Mouse (Mus musculus) megakaryocyte-erythroid progenitor cell, adult 5-6 weeks (primary cell): ENCODE results near the gene Emg1. TPM values are rescaled to one million over a fixed set of nuclear protein-coding genes. Genes with fewer than 3 reads are reported as not detected.
A peak's percentile ranks its signal among the peaks of the same experiment; 100 is the strongest.

ENCODE experiments used
- ATAC-seq: replicated peaks from 2 replicates; pipeline ENCODE4 v1.8.0; 2016; ENCODE audit warnings: mild to moderate bottlenecking, inconsistent platforms; ENCODE audit not compliant: severe bottlenecking, poor library complexity, low FRiP score, low TSS enrichment
- total RNA-seq, 2 experiments: library from RNA; stranded (forward) in 1 of 2; stranded (reverse) in 1 of 2; fragments of 200-1000, 215-1000 nt in 1 of 2; fragments of >200 nt in 1 of 2; fragmentation: Nextera tagmentation in 1 of 2; gene quantifications; 2 replicates each; pipeline ENCODE4 v1.2.3; 2014 to 2017

Gene Emg1
- total RNA-seq, 2 experiments from 2014 or later, result 387 to 422 TPM

DNA sequence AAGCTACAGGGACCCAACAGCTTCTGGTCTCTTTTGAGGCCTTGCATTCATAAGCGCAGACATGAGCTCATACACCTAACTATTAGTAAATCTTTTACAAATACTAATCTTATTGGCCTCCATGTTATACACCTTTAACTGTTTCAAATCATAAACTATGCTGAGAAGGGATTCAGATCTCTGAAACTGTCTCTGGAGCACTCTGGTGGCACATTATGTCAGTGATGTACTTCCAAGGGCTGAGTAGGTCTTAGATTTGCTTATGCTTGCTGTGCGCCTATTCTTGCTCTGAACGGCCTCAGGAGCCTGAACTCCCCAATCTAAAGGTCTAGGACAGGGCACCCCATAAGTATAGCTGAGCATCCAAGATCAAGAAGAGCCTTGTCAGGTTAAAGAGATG is 29.9 kb upstream of the Emg1 start:
- ATAC-seq, result no peak

GRCm38 (mm10) chr6:124740888-124741761 is 29.1 kb upstream of the Emg1 start, which contains the start of gene Grcc10:
Gene Grcc10, minus strand, starts transcription at chr6:124741374.
- ATAC-seq, result peak; percentile 79

- peak; percentile 8 for ATAC-seq
These were observed 28.4 kb upstream of the Emg1 start for GRCm38 (mm10) chr6:124740211-124740887.

DNA sequence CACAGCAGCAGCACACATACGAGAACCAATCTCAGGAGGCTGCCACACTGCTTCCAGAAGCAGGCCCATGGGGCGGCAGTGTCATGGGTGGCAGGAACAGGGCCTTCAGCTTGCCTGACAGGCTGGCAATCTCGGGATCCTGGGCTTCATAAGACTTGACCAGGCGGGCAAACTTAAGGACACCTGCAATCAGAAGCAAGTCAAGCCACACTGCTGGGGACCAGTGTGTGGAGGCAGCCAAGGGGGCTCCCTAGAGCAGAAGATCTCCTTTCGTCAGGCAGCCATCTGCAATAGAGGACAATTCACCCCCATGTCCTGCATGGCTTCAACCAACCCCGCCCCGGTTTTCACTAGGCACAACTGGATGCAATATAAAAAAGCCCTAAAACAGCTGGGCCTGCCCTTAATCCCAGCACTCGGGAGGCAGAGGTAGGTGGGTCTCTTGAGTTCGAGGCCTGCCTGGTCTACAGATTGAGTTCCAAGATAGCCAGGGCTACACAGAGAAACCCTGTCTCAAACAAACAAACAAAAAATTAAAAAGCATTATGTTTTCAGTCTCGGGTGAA is 27.3 kb upstream of the Emg1 start:
- no peak for ATAC-seq

DNA sequence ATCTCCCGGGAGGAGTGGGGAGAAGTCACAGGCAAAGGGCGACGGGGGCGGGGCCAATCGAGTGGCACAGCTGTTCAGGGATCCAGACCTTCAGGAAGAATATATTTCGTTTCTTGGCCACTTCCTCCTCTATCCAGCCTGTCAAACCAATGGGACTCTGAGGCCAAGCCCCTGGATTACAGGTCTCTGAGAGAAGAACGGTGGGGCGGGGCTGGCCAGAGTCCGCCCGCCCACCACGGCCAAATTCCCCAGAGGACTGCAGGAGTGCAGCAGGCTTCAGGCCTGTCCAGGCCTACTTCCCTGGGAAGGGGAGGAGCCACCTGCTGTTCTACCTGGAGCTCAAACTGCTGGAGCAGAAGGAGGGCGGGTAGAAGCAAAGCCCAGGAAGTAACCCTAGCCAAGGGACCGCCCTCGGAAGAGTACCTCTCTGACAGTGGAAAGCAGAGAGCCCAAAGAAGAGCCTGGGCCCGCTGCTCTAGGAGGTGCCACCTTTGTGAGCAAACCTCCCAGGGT is 26.6 kb upstream of the Emg1 start, which contains the start of gene Ptpn6:
Gene Ptpn6 (minus strand): TSS at position 204 of the 513 bp plus-strand sequence.
- no peak for ATAC-seq

GRCm38 (mm10) chr6:124737040-124737439 is 25.1 kb upstream of the Emg1 start:
- ATAC-seq, result no peak

GRCm38 (mm10) chr6:124734417-124734816 is 22.4 kb upstream of the Emg1 start:
- no peak for ATAC-seq

DNA sequence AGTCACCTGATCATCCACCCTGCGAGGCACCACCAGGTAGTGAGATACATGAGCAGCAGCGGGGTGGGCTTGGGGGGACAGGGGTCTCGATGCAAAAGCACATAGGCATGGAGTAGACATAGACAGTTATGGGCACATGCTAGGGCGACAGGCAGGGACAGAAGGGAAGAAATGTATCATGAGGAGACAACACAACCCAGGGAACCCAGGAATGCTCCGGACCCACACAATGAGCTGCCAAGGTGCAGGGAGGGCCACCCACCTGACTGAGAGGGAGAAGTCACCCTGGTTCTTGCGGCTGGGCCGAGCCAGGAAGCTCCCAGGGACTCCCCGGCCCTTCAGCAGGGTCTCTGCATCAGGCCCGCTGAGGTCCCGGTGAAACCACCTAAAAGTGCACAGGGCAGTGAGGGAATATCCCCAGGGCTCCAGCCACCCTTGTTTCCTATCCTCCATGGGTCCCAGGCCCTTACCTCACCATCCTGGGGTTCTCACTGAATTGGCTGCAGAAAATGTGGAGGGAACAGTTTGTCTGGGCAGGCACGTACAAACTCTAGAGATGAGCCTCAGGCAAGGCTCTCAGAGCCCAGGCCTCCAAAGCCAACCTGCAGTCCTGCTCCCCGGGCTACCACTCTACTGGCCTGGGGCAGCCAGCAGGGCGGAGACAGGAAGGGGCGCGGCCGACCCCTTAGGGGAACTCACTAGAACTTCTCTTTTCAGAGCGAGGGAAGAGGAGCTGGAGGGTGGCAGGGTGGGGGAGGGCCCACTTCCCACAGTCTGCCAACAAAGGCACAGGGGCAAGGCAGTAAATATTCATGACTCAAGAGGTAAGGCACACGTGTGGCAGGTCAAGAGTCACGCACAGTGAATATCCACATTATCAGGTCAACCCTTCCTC is 20.7 kb upstream of the Emg1 start:
- peak; percentile 83 for ATAC-seq

- ATAC-seq, result no peak
These were observed 19.1 kb upstream of the Emg1 start for GRCm38 (mm10) chr6:124731038-124731437.

DNA sequence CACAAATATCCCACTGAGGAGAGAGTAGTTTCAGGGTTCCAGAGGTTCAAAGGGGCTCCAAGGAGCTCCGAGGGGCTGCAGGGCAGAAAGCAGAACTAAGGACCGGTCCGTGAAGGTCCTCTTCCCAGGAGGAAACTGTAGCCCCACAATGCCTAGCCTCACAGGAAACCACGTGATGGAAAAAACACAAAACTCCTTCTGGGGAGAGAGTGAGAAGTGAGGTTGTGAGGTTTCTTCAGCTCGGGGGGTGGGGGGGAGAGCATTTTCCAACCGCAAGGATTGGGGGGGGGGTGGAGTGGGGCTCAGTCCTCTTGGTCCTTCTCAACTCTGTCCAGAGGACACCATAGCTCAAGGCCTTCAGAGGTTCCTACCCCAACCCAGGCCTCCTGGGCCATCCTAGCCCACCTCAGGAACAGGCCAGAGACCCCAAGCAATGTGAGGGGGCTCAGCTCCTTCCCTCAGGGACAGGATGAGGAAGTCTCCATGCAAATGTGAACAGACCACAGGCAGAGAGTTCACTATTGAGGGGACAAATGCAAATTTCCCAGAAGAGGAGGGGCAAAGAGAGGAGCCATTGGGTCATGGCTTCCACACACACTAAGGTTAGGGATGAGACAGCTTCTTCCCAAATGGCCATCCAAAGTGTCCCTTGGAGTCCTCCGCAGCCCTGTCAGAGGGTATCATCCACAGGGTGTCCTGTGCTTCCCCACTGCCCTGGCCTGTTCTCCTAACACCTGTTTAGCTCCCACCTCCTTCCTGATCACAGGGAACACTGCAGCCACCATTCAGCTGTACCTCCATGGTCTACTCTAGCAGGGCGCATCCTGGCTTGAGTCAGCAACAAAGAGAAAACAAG is 18.1 kb upstream of the Emg1 start:
- ATAC-seq, result no peak

GRCm38 (mm10) chr6:124728621-124729020 is 16.6 kb upstream of the Emg1 start:
- ATAC-seq, result no peak

DNA sequence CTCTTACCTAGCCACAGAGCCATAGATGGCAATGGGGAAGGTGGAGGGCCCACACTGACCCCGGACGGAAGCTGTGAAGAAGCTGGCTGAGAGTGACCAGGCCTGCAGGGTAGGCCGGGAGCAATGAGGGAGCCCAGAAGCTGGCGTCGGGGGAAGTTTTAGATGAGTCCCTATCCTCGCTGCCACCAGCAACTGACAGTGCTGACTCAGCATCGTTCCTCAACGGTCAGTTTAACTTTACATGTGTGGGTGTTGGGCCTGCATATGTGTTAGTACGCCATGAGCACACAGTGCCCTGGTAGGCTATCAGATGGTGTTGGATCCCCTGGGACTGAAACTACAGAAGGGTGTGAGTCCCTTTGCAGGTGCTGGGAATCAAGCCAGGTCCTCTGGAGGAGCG is 12.5 kb upstream of the Emg1 start:
- peak; percentile 9 for ATAC-seq

DNA sequence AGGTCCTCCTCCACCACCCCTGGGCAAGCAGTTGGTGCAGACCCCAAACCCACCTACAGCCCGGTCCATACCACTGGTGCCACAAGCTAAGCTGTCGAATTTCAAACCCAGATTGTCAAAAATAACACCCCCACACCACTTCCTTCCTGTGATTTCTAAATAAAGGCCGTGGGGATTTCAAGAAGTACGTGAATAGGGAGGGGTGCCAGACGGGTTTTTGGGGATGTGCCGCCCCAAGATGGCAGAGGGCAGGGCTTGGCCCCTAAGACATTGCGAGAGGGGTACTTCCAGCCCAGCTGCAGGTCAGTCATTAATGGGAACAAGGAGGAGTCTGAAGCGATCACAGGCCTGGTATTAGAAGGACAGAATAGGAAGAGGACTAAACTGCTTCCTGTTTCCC is 11.6 kb upstream of the Emg1 start:
- no peak for ATAC-seq

DNA sequence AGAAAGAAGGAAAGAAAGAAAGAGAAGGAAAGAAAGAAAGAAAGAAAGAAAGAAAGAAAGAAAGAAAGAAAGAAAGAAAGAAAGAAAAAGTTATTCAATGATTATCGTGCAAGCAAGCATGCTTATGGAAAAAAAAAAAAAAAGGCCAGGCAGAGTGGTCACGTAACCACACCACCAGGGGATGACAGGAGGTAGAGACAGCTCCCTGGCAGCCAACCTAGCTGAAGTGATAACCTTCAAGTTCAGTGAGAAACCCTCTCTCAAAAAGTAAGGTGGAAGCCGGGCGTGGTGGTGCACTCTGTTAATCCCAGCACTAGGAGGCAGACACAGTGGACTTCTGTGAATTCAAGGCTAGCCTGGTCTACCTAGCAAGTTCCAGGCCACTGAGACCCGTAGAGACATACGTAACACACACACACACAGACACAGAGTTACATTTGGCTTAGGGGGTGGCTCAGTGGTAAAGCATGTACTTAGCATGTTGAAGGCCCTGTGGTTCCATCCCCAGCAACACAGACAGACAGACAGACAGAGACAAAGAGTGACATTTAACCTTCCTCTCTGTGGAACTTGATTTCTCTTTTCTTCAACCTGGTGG is 11.0 kb upstream of the Emg1 start:
- ATAC-seq, result no peak

DNA sequence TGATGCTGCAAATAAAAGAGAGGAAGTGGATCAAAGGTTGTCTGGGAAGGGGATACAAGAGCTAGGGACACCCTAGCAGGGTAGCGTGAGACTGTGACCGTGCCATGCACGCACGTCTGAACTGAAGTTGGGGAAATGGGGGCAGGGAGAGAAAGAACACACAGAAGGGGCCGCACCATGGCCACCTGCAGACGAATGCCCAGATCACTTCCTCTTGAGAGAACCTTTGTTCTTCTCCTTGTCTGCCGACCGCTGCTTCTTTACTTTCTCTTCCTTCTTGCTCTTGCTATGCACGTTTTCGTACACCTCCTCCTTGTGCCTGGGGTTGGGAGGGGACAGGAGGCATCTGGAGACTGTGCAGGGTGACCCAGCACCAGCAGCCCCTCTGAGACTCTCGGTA is 8.9 kb upstream of the Emg1 start:
- no peak for ATAC-seq

- ATAC-seq, result peak; percentile 60
These were observed 7.5 kb upstream of the Emg1 start for GRCm38 (mm10) chr6:124719354-124719978.

DNA sequence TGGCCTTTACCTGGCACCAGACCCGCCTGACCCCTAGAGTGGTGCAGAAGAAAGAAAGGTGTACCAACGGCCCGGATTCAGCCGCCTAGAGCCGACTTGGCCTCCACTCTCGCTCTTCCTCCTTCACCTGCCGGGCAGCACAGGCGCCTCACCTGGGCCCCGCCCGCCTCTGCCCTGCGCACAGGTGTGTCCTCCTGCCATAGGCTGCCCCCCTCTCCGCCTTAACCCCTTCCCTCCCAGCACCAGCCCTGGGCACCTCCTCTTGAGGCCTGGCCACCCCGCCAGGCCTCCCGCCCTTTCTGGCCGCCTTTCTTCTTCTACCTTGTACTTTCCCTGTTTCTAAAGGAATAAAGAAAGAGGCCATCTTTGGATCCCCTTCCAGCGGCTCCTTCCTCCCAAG is 6.7 kb upstream of the Emg1 start:
- no peak for ATAC-seq

DNA sequence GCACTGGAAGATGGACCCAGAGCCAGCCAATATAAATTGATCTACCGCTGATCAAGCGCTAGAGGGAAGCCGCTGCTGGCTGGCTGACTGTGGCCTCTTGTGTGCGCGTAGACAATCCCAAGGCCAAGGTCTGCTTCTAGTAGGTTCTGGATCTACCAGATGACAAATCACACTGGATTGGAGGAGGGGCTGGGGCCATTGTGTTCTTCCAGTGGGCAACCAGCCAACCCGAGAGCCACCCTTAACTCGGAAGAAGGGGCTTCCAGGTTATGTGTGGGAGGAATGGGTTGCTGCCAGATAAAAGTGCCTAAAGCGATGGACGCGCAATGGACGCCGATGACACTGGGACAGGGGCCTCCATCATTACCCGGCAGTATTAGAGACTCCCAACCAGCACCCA is 6.0 kb upstream of the Emg1 start:
- no peak for ATAC-seq
